Mouse (Mus musculus) left cerebral cortex, postnatal 14 days (tissue): ENCODE results near the gene Gpr161. TPM values are rescaled to one million over a fixed set of nuclear protein-coding genes. Genes with fewer than 3 reads are reported as not detected.

Experiments
- DNase-seq, 2 experiments: peaks; one replicate each; pipeline ENCODE4 v3.0.0; 2021 to 2022; ENCODE audit warnings: low spot score in 2 of 2, mixed read lengths in 1 of 2
- intact Hi-C: fragments of 180-260 bp; cut with DNase I; formaldehyde crosslinking; loops from one replicate; pipeline ENCODE4 v1.15.1; 2025
- total RNA-seq, 2 experiments: library from RNA; stranded (reverse); gene quantifications; 2 replicates each; pipeline ENCODE4 v1.2.3; 2021

The Gpr161 gene
- total RNA-seq, 2 experiments from 2014 or later: 6.4 to 10.2 TPM

DNA sequence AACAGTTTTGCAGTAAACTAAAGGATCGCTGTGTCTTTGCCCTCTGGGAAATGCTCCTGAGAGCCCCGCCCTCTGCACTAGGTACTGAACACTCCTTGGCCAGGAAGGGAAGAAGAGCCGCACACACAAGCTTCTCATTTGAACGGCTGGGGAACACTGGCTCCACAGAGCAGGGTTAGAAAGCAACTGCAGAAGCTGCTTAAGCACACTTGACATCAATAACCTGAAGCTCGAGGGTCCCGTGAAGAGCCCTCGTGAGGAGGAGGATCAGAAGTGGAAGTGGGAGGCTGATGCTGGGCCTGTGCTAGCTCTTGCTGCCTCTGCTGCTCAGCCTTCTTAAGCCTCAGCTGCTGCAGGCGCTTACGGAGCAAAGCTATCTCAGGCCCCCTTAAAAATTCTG is 78.2 kb downstream of the Gpr161 start:
- intact Hi-C loops: no loop called here
- no peak for DNase-seq

Other genes with a start within 250 kb of the Gpr161 start
- gene Tbx19, start 135.0 kb upstream of the Gpr161 start, total RNA-seq: not detected
- gene Sft2d2, start 101.4 kb upstream of the Gpr161 start, total RNA-seq: 1 to 10 TPM; 8.1 to 9.5 TPM
- gene Tiprl, start 58.8 kb upstream of the Gpr161 start, total RNA-seq: 10 to 100 TPM; 65.1 to 67.6 TPM
- gene Dcaf6, start 164.7 kb downstream of the Gpr161 start, total RNA-seq: 10 to 100 TPM; 95.2 to 98.5 TPM
- gene Mpc2, start 164.8 kb downstream of the Gpr161 start, total RNA-seq: 100 to 1,000 TPM; 148 to 156 TPM
- gene Adcy10, start 189.4 kb downstream of the Gpr161 start, total RNA-seq: 1 to 10 TPM in 1 of 2 experiments, under 1 TPM in 1; 0.53 to 1.3 TPM